Mouse (Mus musculus): ENCODE measurements around the gene Cep250.

DNA sequence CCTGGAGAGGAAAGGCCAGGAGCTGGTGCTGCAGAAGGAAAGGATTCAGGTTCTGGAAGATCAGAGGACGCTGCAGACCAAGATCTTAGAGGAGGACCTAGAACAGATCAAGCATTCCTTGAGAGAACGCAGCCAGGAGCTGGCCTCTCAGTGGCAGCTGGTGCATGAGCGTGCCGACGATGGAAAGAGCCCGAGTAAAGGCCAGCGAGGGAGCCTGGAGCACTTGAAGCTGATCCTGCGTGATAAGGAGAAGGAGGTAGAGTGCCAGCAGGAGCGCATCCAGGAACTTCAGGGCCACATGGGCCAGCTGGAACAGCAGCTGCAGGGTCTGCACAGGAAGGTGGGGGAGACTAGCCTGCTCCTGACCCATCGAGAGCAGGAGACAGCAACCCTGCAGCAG, 34.9 kb downstream of the Cep250 start:
- no peak for TF ChIP-seq CTCF (IDR thresholded peaks at IDR 0.05; ENCODE audit: insufficient read depth, low read length)
- TF ChIP-seq POLR2A (IDR thresholded peaks at IDR 0.05; ENCODE audit: borderline replicate concordance, extremely low read depth, low read depth, low read length): no peak
